Mouse (Mus musculus) spleen, postnatal 36 days (tissue): Measurements from ENCODE around the gene Tmem63c.

Experiments
- DNase-seq, 2 experiments: peaks; one replicate each; pipeline ENCODE4 v3.0.0; 2022; ENCODE audit warnings: low spot score in 2 of 2, mixed read lengths in 1 of 2

Tmem63c gene

GRCm38 (mm10) chr12:87047536-87047935 is 26.4 kb downstream of the Tmem63c start:
- no peak for DNase-seq

- DNase-seq = peak; percentile 38 to 49
Observed at GRCm38 (mm10) chr12:87052661-87053321, 31.7 kb downstream of the Tmem63c start.

GRCm38 (mm10) chr12:87054873-87055272 is 33.7 kb downstream of the Tmem63c start:
- DNase-seq = no peak

GRCm38 (mm10) chr12:87057066-87057465 is 35.9 kb downstream of the Tmem63c start:
- no peak for DNase-seq

GRCm38 (mm10) chr12:87065446-87065845 is 44.3 kb downstream of the Tmem63c start:
- DNase-seq = no peak

- DNase-seq = no peak
Observed at GRCm38 (mm10) chr12:87066429-87066828, 45.3 kb downstream of the Tmem63c start.

DNA sequence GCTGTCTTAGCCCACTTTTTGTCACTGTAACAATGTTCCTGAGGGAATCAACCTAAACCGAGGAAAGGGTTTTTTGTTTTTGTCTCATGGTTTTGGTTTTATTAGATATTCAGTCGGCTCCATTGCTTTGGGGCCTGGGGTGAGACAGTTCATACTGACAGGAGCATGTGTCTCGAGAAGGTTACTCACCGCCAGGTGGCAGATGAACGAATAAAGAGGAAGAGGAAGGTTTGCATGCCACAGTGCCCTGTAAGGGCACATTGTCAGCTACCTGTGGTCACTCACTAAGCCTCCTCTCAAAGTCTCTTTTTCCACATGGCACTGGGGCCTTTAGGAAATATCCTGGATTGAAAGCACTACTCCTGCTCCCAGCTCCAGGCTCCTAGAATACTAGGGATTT is 49.4 kb downstream of the Tmem63c start:
- DNase-seq = no peak

DNA sequence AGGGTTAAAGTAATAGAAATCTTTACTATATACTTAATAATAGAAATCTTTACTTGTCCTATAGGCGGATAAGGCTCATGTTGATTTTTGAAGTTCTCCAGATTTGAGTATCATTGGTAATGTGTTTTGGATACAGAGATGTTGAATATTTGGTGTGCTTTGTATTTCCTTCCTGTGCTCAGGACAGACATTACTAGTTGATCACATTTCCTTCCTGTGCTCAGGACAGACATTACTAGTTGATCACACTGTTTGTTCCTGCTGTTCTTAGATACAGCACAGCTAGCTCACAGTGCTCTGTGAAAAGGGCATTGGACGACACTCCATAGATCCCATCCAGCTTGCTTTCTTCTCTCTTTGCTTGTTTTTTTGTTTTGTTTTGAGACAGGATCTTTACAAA is 55.5 kb downstream of the Tmem63c start:
- DNase-seq = no peak

DNA sequence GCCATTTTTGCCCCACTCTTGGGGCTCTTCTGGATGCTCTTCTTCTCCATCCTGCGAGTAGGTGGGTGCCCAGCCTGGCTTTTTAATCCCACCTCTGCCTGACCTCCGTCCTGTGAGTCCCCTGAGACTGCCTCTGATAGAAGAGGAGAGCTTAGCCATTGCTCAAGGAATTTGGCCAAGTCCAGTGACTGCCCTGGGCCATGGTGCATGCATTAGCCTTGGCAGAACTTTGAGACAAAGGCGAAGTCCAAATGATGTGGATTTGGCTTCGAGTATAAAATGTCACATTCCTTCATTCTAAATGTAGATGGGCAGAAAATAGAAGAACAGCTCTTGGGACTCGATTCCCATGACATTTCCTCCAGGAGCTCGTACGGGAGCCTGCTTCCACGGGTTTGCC is 61.7 kb downstream of the Tmem63c start:
- no peak for DNase-seq

DNA sequence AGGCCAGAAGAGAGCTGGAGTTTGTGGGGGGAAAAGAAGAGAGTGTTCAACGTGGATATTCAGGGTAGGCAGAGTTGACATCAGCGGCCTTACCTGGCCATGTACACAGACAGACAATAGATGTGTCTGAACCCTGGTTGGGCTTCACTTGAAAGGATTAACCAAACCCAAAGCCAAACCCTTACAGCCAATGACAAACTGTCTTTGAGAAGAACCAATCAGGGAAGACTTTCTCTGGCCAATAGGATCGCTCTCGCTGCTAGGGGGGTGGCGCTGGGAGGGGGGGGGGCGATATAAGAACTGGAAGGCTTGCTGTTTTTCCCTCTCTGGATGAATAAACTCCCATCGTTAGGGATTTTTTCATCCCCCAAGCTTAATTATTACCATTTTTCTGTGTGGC is 66.1 kb downstream of the Tmem63c start:
- DNase-seq = no peak

DNA sequence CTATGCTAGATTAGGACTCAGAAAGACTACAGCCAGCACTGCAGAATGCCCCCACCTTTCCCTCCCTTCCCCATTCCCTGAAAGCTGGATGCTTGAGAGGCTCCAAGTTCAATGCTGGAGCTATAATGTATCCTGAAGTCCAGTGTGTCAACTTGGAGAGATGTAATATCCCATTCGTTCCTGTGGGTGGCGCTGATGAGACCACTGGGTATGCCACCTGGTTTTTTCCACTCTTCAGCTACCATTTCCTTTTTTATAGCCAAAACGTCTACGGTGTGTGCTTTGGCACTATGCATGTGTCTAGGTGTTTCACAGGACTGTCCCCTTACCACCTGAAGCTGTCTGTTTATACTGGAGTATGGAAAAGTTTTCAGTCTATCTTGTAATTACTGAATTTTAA is 67.2 kb downstream of the Tmem63c start:
- no peak for DNase-seq

GRCm38 (mm10) chr12:87089255-87089654 is 68.1 kb downstream of the Tmem63c start:
- DNase-seq = no peak

DNA sequence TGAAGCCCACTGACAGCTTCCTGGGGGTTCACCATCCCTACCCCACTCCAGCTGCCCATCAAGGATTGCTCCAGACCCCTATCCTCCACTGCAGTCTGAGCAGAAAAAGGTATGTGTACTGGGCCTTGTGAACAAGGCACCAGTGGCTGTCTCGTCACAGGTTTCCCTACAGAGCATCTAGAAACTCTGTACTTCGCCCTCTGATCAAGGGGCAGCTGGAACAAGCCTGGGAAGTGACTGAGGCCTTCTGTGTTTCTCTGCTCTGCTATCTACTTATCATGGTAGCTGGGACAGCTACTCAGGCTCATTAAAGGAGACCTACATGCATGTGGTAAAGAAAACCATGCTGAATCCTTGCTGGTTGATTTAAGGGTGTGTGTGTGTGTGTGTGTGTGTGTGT is 68.6 kb downstream of the Tmem63c start:
- DNase-seq = no peak

- no peak for DNase-seq
Observed at GRCm38 (mm10) chr12:87091916-87092315, 70.8 kb downstream of the Tmem63c start.

GRCm38 (mm10) chr12:87093249-87093648 is 72.1 kb downstream of the Tmem63c start:
- no peak for DNase-seq

GRCm38 (mm10) chr12:87093671-87094070 is 72.5 kb downstream of the Tmem63c start:
- DNase-seq = no peak

GRCm38 (mm10) chr12:87100331-87100730 is 79.2 kb downstream of the Tmem63c start:
- no peak for DNase-seq

GRCm38 (mm10) chr12:87102165-87102631 is 81.1 kb downstream of the Tmem63c start, which contains the start of gene Ngb:
Gene Ngb (minus strand): TSS chr12:87102539.
- DNase-seq = no peak

GRCm38 (mm10) chr12:87103471-87103870 is 82.3 kb downstream of the Tmem63c start:
- DNase-seq = no peak

DNA sequence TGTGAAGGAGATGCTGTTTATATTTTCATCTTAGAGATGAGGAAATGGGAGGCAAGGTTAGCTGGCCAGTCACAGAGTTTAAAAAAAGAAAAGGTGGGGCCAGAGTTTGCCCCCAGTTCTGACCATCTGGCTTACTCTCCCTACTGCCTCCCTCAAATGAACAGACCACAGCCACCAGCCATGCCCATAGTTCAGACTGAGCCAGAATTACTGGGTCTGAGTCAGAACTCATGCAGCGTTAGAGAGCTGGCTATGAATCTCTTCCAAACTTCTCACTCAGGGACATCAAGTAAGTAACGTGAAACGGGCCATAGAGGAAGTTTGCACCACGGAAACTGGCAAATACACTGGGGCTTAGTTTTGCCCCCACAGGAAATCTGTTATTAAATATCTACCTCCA is 83.7 kb downstream of the Tmem63c start:
- DNase-seq = no peak

- no peak for DNase-seq
Observed at GRCm38 (mm10) chr12:87107357-87107977, 86.3 kb downstream of the Tmem63c start.

DNA sequence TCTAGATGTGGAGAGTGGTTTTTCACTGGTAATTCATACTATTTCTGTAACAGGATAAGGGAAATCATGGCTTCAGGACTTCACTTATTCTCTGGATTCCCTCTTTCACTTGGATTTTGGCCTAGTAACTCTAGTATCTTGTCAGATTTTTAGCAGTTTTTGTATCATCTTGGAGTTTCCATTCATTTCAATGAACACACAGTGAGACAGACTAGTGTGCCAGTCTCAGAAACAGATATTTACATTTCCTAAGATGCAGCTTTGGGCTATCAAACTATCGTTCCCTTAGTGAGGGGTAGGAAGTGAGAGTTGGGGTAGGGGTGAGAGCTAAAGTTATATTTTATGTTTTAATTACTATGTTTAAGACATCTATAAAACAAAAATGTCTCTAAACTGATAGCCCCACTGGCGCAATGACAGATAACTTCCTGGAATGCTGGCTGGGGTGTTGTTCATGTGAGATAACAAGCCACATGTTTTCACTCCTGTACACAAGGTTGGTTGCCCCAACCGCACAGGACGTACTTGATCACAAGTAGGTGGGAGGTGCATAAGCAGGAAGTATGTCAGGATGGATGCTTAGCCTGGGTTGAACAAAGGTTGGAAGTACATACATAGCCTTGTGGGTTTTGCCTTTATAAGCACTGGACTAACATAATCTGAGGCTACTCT is 100.9 kb downstream of the Tmem63c start:
- no peak for DNase-seq

DNA sequence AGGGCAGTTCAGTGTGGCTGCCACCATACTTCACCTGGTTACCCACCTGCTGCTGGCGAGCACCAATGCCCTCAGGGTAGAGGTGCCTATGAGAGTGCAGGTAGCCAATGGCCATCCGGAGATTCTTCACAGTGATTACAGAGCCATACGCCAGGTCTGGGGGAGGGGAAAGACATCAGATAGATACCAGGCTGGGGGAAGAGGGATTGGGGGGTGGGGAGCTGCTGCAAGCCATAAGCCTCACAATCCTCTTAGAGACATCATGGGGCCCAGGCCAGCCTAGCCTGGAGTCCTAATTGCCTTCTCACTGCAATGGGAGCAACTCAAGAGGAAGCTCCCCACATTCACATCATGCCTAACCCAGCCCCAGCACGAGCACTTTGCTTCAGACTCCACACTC is 106.1 kb downstream of the Tmem63c start:
- no peak for DNase-seq
